Mouse (Mus musculus) adrenal gland, adult 2 months (tissue): ENCODE measurements at regions not wholly inside any gene's neighbourhood (a gene's known extent, or its start where the extent isn't known, plus 50 kb on each side); places are given as distances from the start of the nearest gene placed in this dataset.
A peak's percentile ranks its signal among the peaks of the same experiment; 100 is the strongest.

Experiments
- DNase-seq: peaks from one replicate; pipeline ENCODE4 v3.0.0; 2021

DNA sequence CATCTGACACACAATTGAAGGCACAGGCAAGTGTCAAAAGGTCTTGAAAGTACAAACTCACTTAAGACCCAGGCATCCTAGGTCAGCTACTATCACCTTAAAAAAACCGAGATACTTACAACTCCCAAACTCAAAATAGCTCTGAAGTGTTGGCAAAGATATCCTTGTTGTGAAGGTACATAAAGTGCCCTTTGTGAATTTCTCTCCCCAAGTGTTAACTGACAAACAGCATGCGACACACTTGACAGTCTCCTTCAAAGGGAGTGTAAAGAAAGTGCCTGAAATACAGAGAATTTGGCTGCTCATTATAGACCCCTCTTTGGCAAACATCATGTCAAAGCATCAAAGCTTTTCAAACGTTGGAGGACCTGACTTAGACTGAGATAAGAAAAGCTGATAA is 2634.2 kb downstream of the 9330182O14Rik start:
- DNase-seq, result no peak

- no peak for DNase-seq
Measured at GRCm38 (mm10) chr15:42779903-42780302, 2645.7 kb downstream of the 9330182O14Rik start.

DNA sequence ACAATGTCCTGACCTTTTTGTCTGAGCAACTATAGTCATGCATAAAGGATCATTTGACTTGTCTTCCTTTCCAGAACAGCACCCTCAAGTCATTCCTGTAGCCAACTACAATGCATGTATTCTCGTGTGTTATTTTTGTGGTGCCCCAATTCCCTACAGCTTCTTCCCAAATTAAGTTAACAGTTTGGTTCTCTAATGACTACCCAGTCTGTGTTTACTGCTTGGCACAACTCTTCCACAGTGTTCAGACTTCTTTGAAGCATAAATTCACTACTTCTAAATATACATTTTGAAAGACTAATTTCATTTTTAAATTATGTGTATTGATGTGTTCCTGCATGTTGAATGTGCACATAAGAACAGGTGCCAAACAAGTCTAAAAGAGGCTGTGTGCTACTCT is 2667.1 kb downstream of the 9330182O14Rik start:
- no peak for DNase-seq

DNA sequence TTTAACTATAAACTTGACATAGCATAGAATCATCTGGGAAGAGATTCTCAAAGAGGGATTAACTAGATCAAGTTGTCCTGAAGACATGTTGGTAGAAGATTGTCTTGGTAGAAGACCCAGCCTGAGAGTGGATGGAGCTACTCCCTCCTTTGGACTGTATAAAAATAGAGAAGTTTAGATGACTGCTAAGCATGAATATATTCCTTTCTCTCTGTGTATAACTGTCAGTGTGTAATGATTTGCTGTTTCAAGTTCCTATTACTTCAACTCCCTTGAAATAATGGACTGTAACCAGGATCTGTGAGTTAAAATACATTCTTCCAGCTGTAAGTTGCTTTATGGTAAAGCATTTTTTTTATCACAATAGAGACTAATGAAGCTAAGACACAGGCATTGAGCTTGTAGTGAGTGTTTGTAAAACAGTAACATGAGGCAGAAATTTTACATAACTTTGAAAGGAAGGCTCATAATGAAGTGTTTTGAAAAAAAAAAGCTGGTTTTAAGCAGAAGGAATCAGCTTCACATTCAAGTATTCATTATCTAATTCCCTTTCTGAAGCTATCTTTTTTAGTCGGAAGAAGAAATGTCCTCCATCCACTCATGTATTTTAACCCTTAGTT is 2676.8 kb downstream of the 9330182O14Rik start:
- no peak for DNase-seq

- no peak for DNase-seq
Measured at GRCm38 (mm10) chr15:42815026-42815724, 2681.0 kb downstream of the 9330182O14Rik start.

DNA sequence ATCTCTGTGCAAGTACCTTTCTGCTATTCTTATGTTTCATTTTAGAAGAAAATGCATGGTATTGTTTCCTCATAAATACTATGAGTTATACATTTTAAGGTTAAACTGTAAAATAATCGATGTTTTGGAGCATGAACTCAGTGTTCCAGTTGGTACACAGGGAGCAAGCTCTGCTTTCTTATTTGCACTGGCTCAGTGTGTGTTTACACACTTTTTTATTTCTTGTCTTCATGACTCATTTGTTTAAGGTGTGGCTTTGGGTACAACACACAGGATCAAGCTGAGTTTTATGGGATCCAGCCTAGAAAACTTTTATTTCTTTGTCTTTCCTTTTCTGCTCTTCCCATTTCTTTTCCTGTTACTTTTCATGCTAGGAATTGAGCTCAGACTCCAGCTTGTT is 2704.7 kb downstream of the 9330182O14Rik start:
- DNase-seq, result no peak

DNA sequence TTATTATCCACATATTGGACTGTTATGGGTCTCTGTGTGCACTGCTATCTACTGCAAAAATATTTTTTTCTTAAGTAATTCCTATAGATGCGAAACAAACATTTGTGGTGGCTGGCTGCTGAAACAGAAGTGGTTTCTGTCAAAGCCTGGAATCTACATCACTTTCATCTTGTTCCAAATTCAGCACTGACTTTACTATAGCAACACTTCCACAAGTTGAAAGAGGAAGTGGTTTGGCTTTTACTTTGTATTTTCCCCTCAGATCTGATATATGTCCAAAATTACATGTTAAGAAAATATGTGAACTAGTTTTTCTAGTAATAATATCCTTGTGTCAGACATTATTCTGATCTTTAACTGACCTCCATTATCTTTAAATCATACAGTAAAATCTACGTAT is 2715.8 kb downstream of the 9330182O14Rik start:
- no peak for DNase-seq

DNA sequence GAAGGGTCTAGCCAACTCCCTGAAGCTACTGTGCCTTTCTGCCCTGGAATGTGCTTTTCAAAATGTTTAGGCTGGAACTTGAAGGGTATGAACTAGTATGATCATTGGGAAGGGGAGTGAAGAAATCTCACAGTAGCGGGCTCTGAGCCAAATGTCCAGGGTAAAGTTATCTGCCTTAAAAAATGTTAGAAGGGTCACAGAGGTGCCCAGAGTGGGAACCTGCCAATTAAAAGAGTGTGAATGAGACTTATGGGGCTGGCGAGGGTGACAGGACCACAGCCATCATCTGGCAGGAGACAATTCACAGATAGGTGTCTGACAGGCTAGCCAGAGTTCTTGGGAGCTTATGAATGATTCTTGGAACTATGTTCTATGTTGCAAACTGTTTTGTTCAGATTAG is 2738.3 kb downstream of the 9330182O14Rik start:
- no peak for DNase-seq

- no peak for DNase-seq
Measured at GRCm38 (mm10) chr15:42894611-42895010, 2760.4 kb downstream of the 9330182O14Rik start.

DNA sequence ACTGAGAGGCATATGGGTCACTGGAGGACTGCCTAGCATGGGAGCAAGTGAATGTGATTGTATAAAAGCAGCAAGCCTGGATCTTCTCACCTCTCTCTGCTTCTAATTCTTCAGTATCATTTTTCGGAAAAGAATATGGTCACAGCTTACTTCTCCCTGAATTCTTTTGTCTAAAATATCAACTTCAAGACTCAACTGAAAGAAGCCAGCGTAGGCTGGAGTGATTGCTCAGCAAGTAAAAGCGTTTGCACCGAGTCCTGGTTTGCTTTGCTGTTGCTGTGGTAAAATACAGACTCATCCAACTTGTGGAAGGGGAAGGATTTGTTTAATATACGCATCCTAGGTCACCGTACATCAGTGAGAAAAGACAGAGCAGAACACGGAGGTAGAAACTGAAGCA is 2765.9 kb downstream of the 9330182O14Rik start:
- no peak for DNase-seq

- DNase-seq, result no peak
Measured at GRCm38 (mm10) chr15:42901782-42902181, 2767.6 kb downstream of the 9330182O14Rik start.

DNA sequence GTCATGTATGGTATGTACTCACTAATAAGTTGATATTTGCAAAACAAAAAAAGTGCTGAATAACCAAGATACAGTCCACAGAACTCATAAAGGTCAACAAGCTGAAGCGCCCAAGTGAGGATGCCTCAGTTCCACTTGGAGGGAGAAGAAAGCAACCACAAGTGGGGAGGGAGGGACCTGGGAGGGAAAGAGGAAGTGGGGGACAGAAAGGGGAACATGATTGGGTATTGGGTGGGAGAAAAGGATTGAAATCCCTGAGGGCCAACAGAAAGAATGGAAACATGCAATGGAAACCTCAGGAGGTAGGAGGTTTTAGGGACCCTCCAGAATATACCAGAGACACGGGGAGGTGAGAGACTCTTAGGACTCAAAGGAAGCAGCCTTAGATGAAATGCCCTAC is 2777.2 kb downstream of the 9330182O14Rik start:
- no peak for DNase-seq

DNA sequence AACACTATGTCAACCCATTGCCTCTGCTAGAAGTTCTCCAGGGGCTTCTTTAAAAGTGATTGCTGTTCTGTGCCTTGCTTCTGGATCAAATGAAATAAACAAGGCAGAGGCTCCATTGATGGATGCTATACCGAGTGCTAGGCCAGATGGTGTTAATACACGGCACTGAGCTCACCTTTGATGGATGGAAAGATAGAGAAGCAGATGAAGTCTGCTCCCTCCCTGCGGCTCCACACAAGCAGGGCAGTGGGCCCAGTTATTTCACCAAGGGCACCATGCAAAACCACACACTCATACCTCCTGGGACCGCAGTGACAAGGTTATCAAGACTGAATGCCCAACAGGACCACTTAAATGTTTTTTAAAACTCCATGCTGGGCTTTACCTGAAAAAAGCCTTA is 2778.7 kb downstream of the 9330182O14Rik start:
- DNase-seq, result no peak

DNA sequence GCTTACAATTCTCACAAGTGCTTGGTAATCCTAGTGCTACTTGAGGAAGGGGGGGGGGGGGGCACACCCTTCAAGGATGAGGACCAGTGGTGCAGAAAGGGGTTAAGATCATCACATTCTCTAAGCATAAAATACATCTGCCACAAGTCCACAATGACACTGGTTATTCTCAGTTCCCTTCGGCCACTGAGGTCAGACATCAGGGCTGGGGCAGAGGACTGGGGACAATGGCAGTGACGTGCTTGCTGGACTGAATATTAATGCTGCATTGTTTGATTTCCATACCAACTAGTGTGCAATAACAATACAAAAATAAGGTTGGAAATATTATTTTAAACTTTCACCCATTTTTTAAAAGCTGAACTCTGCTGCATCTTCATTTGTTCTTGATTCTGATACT is 2779.1 kb downstream of the 9330182O14Rik start:
- DNase-seq, result no peak

GRCm38 (mm10) chr15:42914099-42914498 is 2779.9 kb downstream of the 9330182O14Rik start:
- peak; percentile 5 for DNase-seq

DNA sequence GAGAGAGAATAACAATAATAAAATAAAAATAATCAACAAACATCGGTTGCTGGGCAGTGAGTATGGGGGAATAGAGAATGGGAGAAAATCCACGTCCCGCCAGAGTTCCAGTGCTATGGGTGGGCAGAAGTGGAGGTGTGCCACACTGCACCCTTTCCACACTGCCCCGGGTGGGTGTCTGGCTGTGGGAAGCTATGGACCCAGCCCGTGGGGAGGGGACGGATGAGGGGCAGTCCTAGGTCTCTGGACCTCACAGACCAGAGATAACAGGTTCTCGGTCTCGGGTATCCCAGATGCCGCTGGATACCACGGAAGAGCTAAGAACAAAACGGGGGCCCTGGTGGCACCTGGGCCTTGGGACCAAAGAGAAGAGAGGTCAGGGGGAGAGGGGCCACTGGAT is 2781.0 kb downstream of the 9330182O14Rik start:
- no peak for DNase-seq

- DNase-seq, result no peak
Measured at GRCm38 (mm10) chr15:42921618-42922017, 2787.5 kb downstream of the 9330182O14Rik start.

- no peak for DNase-seq
Measured at GRCm38 (mm10) chr15:42928331-42928730, 2794.2 kb downstream of the 9330182O14Rik start.

DNA sequence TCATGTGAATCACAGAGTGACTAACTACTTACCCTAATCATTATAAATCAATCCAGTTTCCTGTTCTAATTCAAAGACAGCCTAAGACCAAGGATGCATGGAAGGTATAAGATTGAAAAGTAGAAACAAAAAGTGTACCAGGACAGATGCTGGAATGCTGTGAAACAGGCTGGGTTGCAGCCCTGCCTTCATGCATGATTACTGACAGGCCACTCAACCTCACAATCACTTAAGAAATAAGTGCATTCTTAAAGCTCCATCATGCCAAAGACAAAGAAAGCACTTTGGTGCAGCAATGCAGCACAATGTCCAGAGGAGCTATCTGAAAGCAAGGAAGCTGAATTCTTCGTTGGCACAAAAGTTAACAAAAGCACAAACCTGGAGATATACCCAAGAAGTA is 2810.4 kb downstream of the 9330182O14Rik start:
- no peak for DNase-seq

GRCm38 (mm10) chr15:42955167-42955566 is 2821.0 kb downstream of the 9330182O14Rik start:
- no peak for DNase-seq

DNA sequence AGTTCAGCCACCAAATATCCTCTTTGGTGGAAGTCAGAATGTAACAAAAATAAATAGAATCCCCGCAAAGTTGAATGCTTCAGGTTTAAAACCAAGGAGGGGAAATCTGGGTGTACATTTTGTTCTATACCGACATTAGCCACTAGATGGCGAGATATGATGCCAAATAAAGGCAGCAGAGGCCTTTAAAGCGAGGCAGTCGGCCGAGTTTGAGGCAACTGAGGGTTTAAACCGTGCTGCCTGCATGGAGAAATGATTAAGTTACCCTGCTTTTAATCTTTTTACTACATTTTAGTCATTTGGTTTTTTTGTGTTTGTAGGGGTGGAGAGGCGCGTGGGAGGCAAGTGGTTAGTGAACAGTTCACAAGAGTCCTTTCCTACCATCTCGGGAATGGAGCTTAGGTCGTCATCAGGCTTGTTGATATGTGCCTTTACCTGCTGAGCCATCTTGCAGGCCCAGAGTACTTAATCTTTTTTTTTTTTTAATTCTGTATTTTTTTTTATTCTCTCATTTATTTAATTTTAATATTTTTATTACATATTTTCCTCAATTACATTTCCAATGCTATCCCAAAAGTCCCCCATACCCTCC is 2828.7 kb downstream of the 9330182O14Rik start:
- DNase-seq, result peak; percentile 37

GRCm38 (mm10) chr15:42965314-42965713 is 2831.1 kb downstream of the 9330182O14Rik start:
- DNase-seq, result no peak
